Mouse (Mus musculus) E14TG2a.4 (cell line): ENCODE data around the gene Itga9.

Experiments
- CTCF ChIP-seq: conservative IDR thresholded peaks from 2 replicates; pipeline ENCODE4 v1.5.1; 2014; ENCODE audit warnings: low read length
- NANOG ChIP-seq: IDR thresholded peaks from 2 replicates; pipeline ENCODE4 v1.6.1; 2014; ENCODE audit warnings: borderline replicate concordance, low read length, mixed read lengths

- TF ChIP-seq CTCF (no peak), NANOG (no peak)
Measured at GRCm38 (mm10) chr9:118741268-118741667, 134.8 kb downstream of the Itga9 start.
